In the genomic region with DNA sequence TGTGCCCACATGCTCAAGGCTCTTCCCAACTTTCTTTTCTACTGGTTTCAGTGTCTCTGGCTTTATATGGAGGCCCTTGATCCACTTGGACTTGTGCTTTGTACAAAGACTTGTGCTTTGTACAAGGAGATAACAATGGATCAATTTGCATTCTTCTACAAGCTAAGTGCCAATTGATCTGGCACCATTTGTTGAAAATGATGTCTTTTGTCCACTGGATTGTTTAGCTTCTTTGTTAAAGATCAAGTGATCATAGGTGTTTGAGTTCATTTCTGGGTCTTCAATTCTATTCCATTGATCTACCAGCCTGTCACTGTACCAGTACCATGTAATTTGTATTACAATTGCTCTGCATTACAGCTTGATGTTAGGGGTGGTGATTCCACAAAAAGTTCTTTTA, we compare ENCODE assay signal across 26 mouse cellular contexts.
"Had no signal": no experiment of that assay in that cellular context is flagged by ENCODE, and none has a peak within 500 bp of the region (broad histone marks: within the 10 kb centered on the region; RNA-seq: fewer than 3 reads in every experiment).

No protein-coding gene starts in this region.

- H3K9ac ChIP-seq: embryonic facial prominence, embryonic 12.5 days; embryonic facial prominence, embryonic 13.5 days; embryonic facial prominence, embryonic 15.5 days; forebrain, embryonic 12.5 days; forebrain, embryonic 13.5 days; forebrain, embryonic 15.5 days; forebrain, postnatal 0 days had no signal

- H3K27ac ChIP-seq: embryonic facial prominence, embryonic 10.5 days; embryonic facial prominence, embryonic 12.5 days; embryonic facial prominence, embryonic 13.5 days; embryonic facial prominence, embryonic 15.5 days; forebrain, embryonic 10.5 days; forebrain, embryonic 12.5 days; forebrain, embryonic 13.5 days; forebrain, embryonic 15.5 days; gastrocnemius, adult 2 months; heart, adult 2 months; heart, embryonic 10.5 days had no signal

- H3K9me3 ChIP-seq: embryonic facial prominence, embryonic 10.5 days; embryonic facial prominence, embryonic 12.5 days; embryonic facial prominence, embryonic 13.5 days; embryonic facial prominence, embryonic 15.5 days; forebrain, embryonic 10.5 days; forebrain, embryonic 12.5 days; forebrain, embryonic 13.5 days; forebrain, embryonic 15.5 days; heart, embryonic 10.5 days had no signal

- H3K4me2 ChIP-seq: embryonic facial prominence, embryonic 12.5 days; embryonic facial prominence, embryonic 13.5 days; embryonic facial prominence, embryonic 15.5 days; forebrain, embryonic 12.5 days; forebrain, embryonic 13.5 days; forebrain, embryonic 15.5 days had no signal

- DNase-seq: cerebellum, adult 9-11 months; cerebellum, postnatal 10 days; cerebellum, postnatal 14 days; cerebellum, postnatal 36 days; embryo, embryonic 11 days; forebrain, postnatal 0 days; gastrocnemius, adult 2 months; gastrocnemius, postnatal 10 days; gastrocnemius, postnatal 14 days; gastrocnemius, postnatal 25 days; gastrocnemius, postnatal 36 days; heart, adult 11 months; heart, adult 18-20 months; heart, adult 2 months had no signal

- H3K36me3 ChIP-seq: embryonic facial prominence, embryonic 10.5 days; embryonic facial prominence, embryonic 12.5 days; embryonic facial prominence, embryonic 13.5 days; embryonic facial prominence, embryonic 15.5 days; forebrain, embryonic 10.5 days; forebrain, embryonic 12.5 days; forebrain, embryonic 15.5 days; heart, embryonic 10.5 days had no signal

- H3K27me3 ChIP-seq: embryonic facial prominence, embryonic 12.5 days; embryonic facial prominence, embryonic 13.5 days; embryonic facial prominence, embryonic 15.5 days; forebrain, embryonic 12.5 days; forebrain, embryonic 13.5 days; forebrain, embryonic 15.5 days had no signal

- H3K4me1 ChIP-seq: embryonic facial prominence, embryonic 10.5 days; embryonic facial prominence, embryonic 12.5 days; embryonic facial prominence, embryonic 13.5 days; embryonic facial prominence, embryonic 15.5 days; forebrain, embryonic 10.5 days; forebrain, embryonic 12.5 days; forebrain, embryonic 13.5 days; forebrain, embryonic 15.5 days; heart, embryonic 10.5 days had no signal

- H3K4me3 ChIP-seq: embryonic facial prominence, embryonic 10.5 days; embryonic facial prominence, embryonic 12.5 days; embryonic facial prominence, embryonic 13.5 days; embryonic facial prominence, embryonic 15.5 days; erythroblast, embryonic 14.5 days; forebrain, embryonic 10.5 days; forebrain, embryonic 12.5 days; forebrain, embryonic 13.5 days; forebrain, embryonic 15.5 days; gastrocnemius, adult 2 months; heart, adult 2 months; heart, embryonic 10.5 days had no signal

- ATAC-seq: forebrain, embryonic 13.5 days; forebrain, embryonic 14.5 days; forebrain, embryonic 15.5 days; forebrain, embryonic 16.5 days; forebrain, postnatal 0 days had no signal
